Mouse (Mus musculus) testis, adult 2 months (tissue): ENCODE measurements around the gene Gpr61.

ENCODE experiments used
- CTCF ChIP-seq: fragments of 200-500 bp; IDR thresholded peaks from 2 replicates; pipeline ENCODE4 v1.5.1; 2012; ENCODE audit warnings: low read depth, mild to moderate bottlenecking, inconsistent platforms, low read length, moderate library complexity; ENCODE audit not compliant: control insufficient read depth, insufficient read depth, insufficient replicate concordance
- POLR2A ChIP-seq: fragments of 200-500 bp; IDR thresholded peaks from 2 replicates; pipeline ENCODE4 v1.6.1; 2012; ENCODE audit warnings: low read depth, mild to moderate bottlenecking, inconsistent platforms, low read length, moderate library complexity; ENCODE audit not compliant: control insufficient read depth

GRCm38 (mm10) chr3:108128520-108128919 lies 26.2 kb downstream of the Gpr61 start:
- TF ChIP-seq CTCF (no peak), POLR2A (no peak)
